Mouse (Mus musculus) CH12.LX (cell line): ENCODE measurements around the gene Smc1b. TPM values are rescaled to one million over a fixed set of nuclear protein-coding genes. Genes with fewer than 3 reads are reported as not detected.

Experiments used
- DNase-seq: peaks from one replicate; pipeline ENCODE4 v3.0.0-alpha.2; 2013; ENCODE audit errors: extremely low read depth
- H3K27ac ChIP-seq: 2 replicates; pipeline ENCODE4 v1.5.1; 2012; ENCODE audit warnings: low read depth, mild to moderate bottlenecking, control low read depth, moderate library complexity; ENCODE audit not compliant: insufficient read depth
- H3K27me3 ChIP-seq: replicated peaks from 2 replicates; pipeline ENCODE3; 2012; ENCODE audit warnings: inconsistent platforms
- H3K36me3 ChIP-seq, 2 experiments: replicated peaks in 1 of 2; 2 replicates each; pipeline versions ENCODE3 to v1.6.1; 2012; ENCODE audit warnings: inconsistent platforms in 1 of 2, low read length in 1 of 2, mild to moderate bottlenecking in 1 of 2, mixed read lengths in 1 of 2, moderate library complexity in 1 of 2; ENCODE audit not compliant: control insufficient read depth in 1 of 2, insufficient read depth in 1 of 2
- H3K4me1 ChIP-seq, 2 experiments: 2 replicates each; pipeline ENCODE4 v1.6.1; 2012; ENCODE audit warnings: inconsistent platforms in 1 of 2, moderate library complexity in 1 of 2; ENCODE audit not compliant: insufficient read depth in 2 of 2, control insufficient read depth in 1 of 2
- H3K4me2 ChIP-seq: 2 replicates; pipeline ENCODE4 v1.6.1; 2012; ENCODE audit warnings: low read depth, mild to moderate bottlenecking, control low read depth; ENCODE audit not compliant: poor library complexity, insufficient read depth, severe bottlenecking
- H3K4me3 ChIP-seq, 3 experiments: fragments of 150-350 bp in 1 of 3; sonication (generic) in 1 of 3; replicated peaks in 1 of 3; 2 replicates each; pipeline versions ENCODE3 to v1.5.1; 2011 to 2012; ENCODE audit warnings: low read depth in 2 of 3, low read length in 2 of 3, mild to moderate bottlenecking in 2 of 3, moderate library complexity in 2 of 3, control low read depth in 1 of 3, improper control_type of control experiment in 1 of 3, inconsistent platforms in 1 of 3, mixed read lengths in 1 of 3; ENCODE audit not compliant: poor library complexity in 1 of 3
- H3K79me2 ChIP-seq: replicated peaks from 2 replicates; pipeline ENCODE4 v1.6.1; 2012; ENCODE audit warnings: mild to moderate bottlenecking, moderate library complexity; ENCODE audit not compliant: control insufficient read depth, poor library complexity, insufficient read depth, severe bottlenecking; ENCODE audit errors: extremely low read depth
- H3K9ac ChIP-seq: 2 replicates; pipeline ENCODE4 v1.6.1; 2012; ENCODE audit warnings: low read depth, mild to moderate bottlenecking, control low read depth, moderate library complexity; ENCODE audit not compliant: insufficient read depth
- H3K9me3 ChIP-seq: replicated peaks from 2 replicates; pipeline ENCODE3; 2012; ENCODE audit warnings: low read length, inconsistent platforms, mixed read lengths
- BHLHE40 ChIP-seq: IDR thresholded peaks from 2 replicates; pipeline ENCODE4 v1.6.1; 2011; ENCODE audit warnings: mild to moderate bottlenecking, low read depth, low read length, improper control_type of control experiment
- E2F4 ChIP-seq: IDR thresholded peaks from 2 replicates; pipeline ENCODE4 v1.6.1; 2011; ENCODE audit warnings: low read depth, low read length, improper control_type of control experiment; ENCODE audit not compliant: insufficient replicate concordance
- EP300 ChIP-seq: IDR thresholded peaks from 2 replicates; pipeline ENCODE4 v1.6.1; 2011; ENCODE audit warnings: low read length, improper control_type of control experiment
- ETS1 ChIP-seq: conservative IDR thresholded peaks from 2 replicates; pipeline ENCODE4 v1.6.1; 2012; ENCODE audit warnings: low read depth, mild to moderate bottlenecking, inconsistent platforms, low read length, improper control_type of control experiment, moderate library complexity
- JUND ChIP-seq: conservative IDR thresholded peaks from 2 replicates; pipeline ENCODE4 v1.6.1; 2011; ENCODE audit warnings: low read depth, low read length, improper control_type of control experiment
- KAT2A ChIP-seq: IDR thresholded peaks from 2 replicates; pipeline ENCODE4 v1.6.1; 2012; ENCODE audit warnings: low read length, improper control_type of control experiment, inconsistent platforms; ENCODE audit not compliant: insufficient replicate concordance
- MAFK ChIP-seq: IDR thresholded peaks from 2 replicates; pipeline ENCODE4 v1.6.1; 2011; ENCODE audit warnings: low read length, improper control_type of control experiment; ENCODE audit not compliant: insufficient replicate concordance
- MYC ChIP-seq: IDR thresholded peaks from 2 replicates; pipeline ENCODE4 v1.6.1; 2011; ENCODE audit warnings: low read depth, mild to moderate bottlenecking, improper control_type of control experiment, low read length
- NRF1 ChIP-seq: IDR thresholded peaks from 2 replicates; pipeline ENCODE4 v1.6.1; 2014; ENCODE audit warnings: low read depth, mild to moderate bottlenecking, inconsistent platforms, low read length, improper control_type of control experiment, moderate library complexity
- PAX5 ChIP-seq: IDR thresholded peaks from 2 replicates; pipeline ENCODE4 v1.6.1; 2012; ENCODE audit warnings: low read length, inconsistent platforms, mixed read lengths
- POLR2A ChIP-seq: IDR thresholded peaks from 2 replicates; pipeline ENCODE4 v1.6.1; 2011; ENCODE audit warnings: low read depth, mild to moderate bottlenecking, improper control_type of control experiment, low read length
- POLR2AphosphoS2 ChIP-seq: IDR thresholded peaks from 2 replicates; pipeline ENCODE4 v1.6.1; 2011; ENCODE audit warnings: low read depth, low read length, improper control_type of control experiment
- RCOR1 ChIP-seq: conservative IDR thresholded peaks from 2 replicates; pipeline ENCODE4 v1.6.1; 2012; ENCODE audit warnings: low read depth, mild to moderate bottlenecking, inconsistent platforms, low read length, improper control_type of control experiment
- TCF12 ChIP-seq: IDR thresholded peaks from 2 replicates; pipeline ENCODE4 v1.6.1; 2014; ENCODE audit warnings: low read depth, mild to moderate bottlenecking, inconsistent platforms, low read length, improper control_type of control experiment
- UBTF ChIP-seq: IDR thresholded peaks from 2 replicates; pipeline ENCODE4 v1.6.1; 2012; ENCODE audit warnings: low read depth, mild to moderate bottlenecking, inconsistent platforms, low read length, improper control_type of control experiment, moderate library complexity
- USF1 ChIP-seq: IDR thresholded peaks from 2 replicates; pipeline ENCODE4 v1.6.1; 2014; ENCODE audit warnings: low read depth, mild to moderate bottlenecking, inconsistent platforms, low read length, improper control_type of control experiment
- ZC3H11A ChIP-seq: IDR thresholded peaks from 2 replicates; pipeline ENCODE4 v1.6.1; 2012; ENCODE audit warnings: low read depth, mild to moderate bottlenecking, inconsistent platforms, low read length, improper control_type of control experiment
- ZKSCAN1 ChIP-seq: IDR thresholded peaks from 2 replicates; pipeline ENCODE4 v1.6.1; 2012; ENCODE audit warnings: low read depth, inconsistent platforms, low read length, improper control_type of control experiment, borderline replicate concordance
- ZMIZ1 ChIP-seq: IDR thresholded peaks from 2 replicates; pipeline ENCODE4 v1.6.1; 2012; ENCODE audit warnings: low read depth, mild to moderate bottlenecking, inconsistent platforms, low read length, improper control_type of control experiment
- ZNF384 ChIP-seq: IDR thresholded peaks from 2 replicates; pipeline ENCODE4 v1.6.1; 2012; ENCODE audit warnings: low read depth, low read length, improper control_type of control experiment, inconsistent platforms
- dilution Hi-C: fragments of 300-500 bp; cut with MboI; formaldehyde crosslinking; loops from 2 replicates; pipeline ENCODE4 v1.14.3; 2020; ENCODE audit warnings: low sequenced_read_pairs; ENCODE audit not compliant: extremely low pct_unique_long_range_greater_than_20kb, extremely low pct_ligation_motif_present
- in situ Hi-C: fragments of 300-500 bp; cut with MboI; formaldehyde crosslinking; loops from 3 replicates; pipeline ENCODE4 v1.14.3; 2019; ENCODE audit warnings: low sequenced_read_pairs, low pct_ligation_motif_present, low pct_unique_long_range_greater_than_20kb, mixed read lengths
- polyA plus RNA-seq: library from polyadenylated mRNA; unstranded; fragments of >175 nt; gene quantifications from 2 replicates; pipeline ENCODE4 v1.2.1, GENCODE M21; 2012; ENCODE audit warnings: low read depth; ENCODE audit not compliant: insufficient read length
- total RNA-seq, 2 experiments: library from RNA; depleted of rRNA; stranded (reverse); fragments of 300-350 nt in 1 of 2; fragments of >200 nt in 1 of 2; gene quantifications; 2 replicates each; pipeline ENCODE4 v1.2.3; 2012 to 2014

Gene Smc1b
- total and polyA plus RNA-seq, 3 experiments = not detected

- H3K27me3 ChIP-seq = peaks cover 48% of the 10 kb centered on the region
- H3K9me3 ChIP-seq = no peaks in the 10 kb centered on the region
- no peaks in the 10 kb centered on the region for H3K36me3 ChIP-seq
- no peak for DNase-seq
- dilution Hi-C loops = no loop called here
- H3K79me2 ChIP-seq = no peaks in the 10 kb centered on the region
- no peak overlapping the region for H3K4me3 ChIP-seq
- H3K4me2 ChIP-seq = no peak overlapping the region
- no peak overlapping the region for H3K27ac ChIP-seq
- in situ Hi-C loops = no loop called here
- 0 out of 4 replicates have a peak, but pooled peaks cover 0 to 3% of the 10 kb centered on the region in 2 experiments for H3K4me1 ChIP-seq
- no peak for TF ChIP-seq MYC
- TF ChIP-seq KAT2A = no peak
- no peak for TF ChIP-seq ZMIZ1
- TF ChIP-seq NRF1 = no peak
- TF ChIP-seq USF1 = no peak
- no peak for TF ChIP-seq ZNF384
- no peak for TF ChIP-seq ZC3H11A
- TF ChIP-seq ZKSCAN1 = no peak
- TF ChIP-seq EP300 = no peak
- no peak for TF ChIP-seq POLR2AphosphoS2
- TF ChIP-seq PAX5 = no peak
- no peak for TF ChIP-seq UBTF
- TF ChIP-seq, all 38 proteins: peak for 0
- H3K9ac ChIP-seq = no peak overlapping the region
Observed at GRCm38 (mm10) chr15:85022211-85022610, 109.6 kb downstream of the Smc1b start.

GRCm38 (mm10) chr15:85016951-85017664 is 114.7 kb downstream of the Smc1b start, which contains the start of gene Upk3a:
Upk3a (plus strand) TSS chr15:85017141.
- no peak within 1 kb of the TSS for H3K4me2 ChIP-seq
- H3K9ac ChIP-seq = no peak within 1 kb of the TSS
- H3K4me3 ChIP-seq = no peak within 1 kb of the TSS
- H3K27ac ChIP-seq = no peak within 1 kb of the TSS
- dilution Hi-C loops = no loop called here
- H3K27me3 ChIP-seq = peaks cover 58% of the 10 kb centered on the region
- no peak for TF ChIP-seq TCF12
- no peak for TF ChIP-seq MAFK
- no peak for TF ChIP-seq POLR2A
- TF ChIP-seq RCOR1 = no peak
- no peak for TF ChIP-seq ZKSCAN1
- no peak for TF ChIP-seq BHLHE40
- TF ChIP-seq JUND = no peak
- no peak for TF ChIP-seq ETS1
- no peak for TF ChIP-seq UBTF
- no peak for TF ChIP-seq E2F4
- TF ChIP-seq, all 38 proteins: peak for 0
- H3K36me3 ChIP-seq = no peaks in the 10 kb centered on the region
- H3K4me1 ChIP-seq = 0 out of 4 replicates have a peak, but pooled peaks cover 0 to 6% of the 10 kb centered on the region in 2 experiments
- in situ Hi-C loops = no loop called here
- H3K9me3 ChIP-seq = no peaks in the 10 kb centered on the region
- H3K79me2 ChIP-seq = no peaks in the 10 kb centered on the region
- DNase-seq = no peak
